Mouse (Mus musculus): ENCODE measurements around the gene Cd164l2. TPM values are rescaled to one million over a fixed set of nuclear protein-coding genes. Genes with fewer than 3 reads are reported as not detected.

Gene Cd164l2
- total RNA-seq, 1 experiment, result 2.2 TPM

- DNase-seq (ENCODE audit: low read depth, low spot score), result no peak
- Histone ChIP-seq H3K27ac (ENCODE audit: insufficient read depth, low read depth, low read length, poor library complexity, severe bottlenecking) (no peak overlapping the region), H3K9ac (ENCODE audit: insufficient read depth, low read depth, low read length, poor library complexity, severe bottlenecking) (no peak overlapping the region), H3K36me3 (ENCODE audit: control insufficient read depth, insufficient read depth, low read length, poor library complexity, severe bottlenecking) (peaks cover 17% of the 10 kb centered on the region; the same call in 1 of the 2 replicates), H3K9me3 (ENCODE audit: control insufficient read depth, insufficient read depth, low read depth, low read length) (no peaks in the 10 kb centered on the region), H3K4me3 (ENCODE audit: insufficient read depth in 1 of 2, low read depth in 1 of 2, low read length in 2 of 2, poor library complexity in 1 of 2, severe bottlenecking in 1 of 2) (no peak overlapping the region), H3K4me1 (ENCODE audit: control insufficient read depth in 2 of 2, insufficient read depth in 2 of 2, low read length in 2 of 2, poor library complexity in 1 of 2) (peaks cover 0 to 2% of the 10 kb centered on the region in 2 experiments; a peak in 2 of 4 replicates)
- TF ChIP-seq MAFK (IDR thresholded peaks at IDR 0.05; ENCODE audit: insufficient read depth, low read depth, low read length) (no peak), ZC3H11A (IDR thresholded peaks at IDR 0.05; ENCODE audit: borderline replicate concordance, low read depth, low read length) (no peak), CHD2 (IDR thresholded peaks at IDR 0.05; ENCODE audit: low read depth, low read length) (no peak), ZNF384 (IDR thresholded peaks at IDR 0.05; ENCODE audit: low read depth, low read length) (no peak), HCFC1 (IDR thresholded peaks at IDR 0.05; ENCODE audit: borderline replicate concordance, insufficient read depth, low read length) (no peak)
- in situ Hi-C loops (cut with MboI; ENCODE audit: low sequenced_read_pairs in 2 of 2, unreplicated experiment in 2 of 2), result no loop called here
These were observed 35.8 kb upstream of the Cd164l2 start for GRCm38 (mm10) chr4:133175998-133176760.

- no peak for DNase-seq (ENCODE audit: low read depth, low spot score)
- no peak overlapping the region for H3K27ac ChIP-seq (ENCODE audit: insufficient read depth, low read depth, low read length, poor library complexity, severe bottlenecking)
- no peak overlapping the region for H3K9ac ChIP-seq (ENCODE audit: insufficient read depth, low read depth, low read length, poor library complexity, severe bottlenecking)
These were observed 35.0 kb upstream of the Cd164l2 start for GRCm38 (mm10) chr4:133176761-133177403.

DNA sequence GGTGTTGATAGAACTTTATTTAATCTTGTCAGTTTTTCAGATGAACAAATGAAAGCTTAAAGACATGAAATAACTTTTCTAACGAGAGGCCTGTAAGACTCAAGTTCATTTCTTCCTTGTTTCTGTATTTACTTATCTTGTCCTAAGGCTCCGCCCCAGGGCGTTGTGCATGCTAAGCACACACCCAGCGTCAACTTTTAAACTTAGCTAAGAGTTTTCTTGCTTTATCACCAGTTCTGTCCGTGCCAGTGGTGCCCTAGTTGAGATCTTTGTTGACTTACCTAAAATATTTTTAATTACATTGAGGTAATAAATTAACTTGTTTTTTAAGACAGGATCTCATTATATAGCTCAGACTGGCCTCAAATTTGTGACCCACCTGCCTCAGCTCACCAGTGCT lies 33.6 kb upstream of the Cd164l2 start:
- Histone ChIP-seq H3K4me1 (ENCODE audit: control insufficient read depth in 2 of 2, insufficient read depth in 2 of 2, low read length in 2 of 2, poor library complexity in 1 of 2) (peaks cover 4 to 5% of the 10 kb centered on the region in 2 experiments; a peak in 2 of 4 replicates), H3K4me3 (ENCODE audit: insufficient read depth in 1 of 2, low read depth in 1 of 2, low read length in 2 of 2, poor library complexity in 1 of 2, severe bottlenecking in 1 of 2) (no peak overlapping the region), H3K27ac (ENCODE audit: insufficient read depth, low read depth, low read length, poor library complexity, severe bottlenecking) (no peak overlapping the region), H3K36me3 (ENCODE audit: control insufficient read depth, insufficient read depth, low read length, poor library complexity, severe bottlenecking) (peaks cover 17% of the 10 kb centered on the region; the same call in 1 of the 2 replicates), H3K9me3 (ENCODE audit: control insufficient read depth, insufficient read depth, low read depth, low read length) (no peaks in the 10 kb centered on the region), H3K9ac (ENCODE audit: insufficient read depth, low read depth, low read length, poor library complexity, severe bottlenecking) (no peak overlapping the region)
- in situ Hi-C loops (cut with MboI; ENCODE audit: low sequenced_read_pairs in 2 of 2, unreplicated experiment in 2 of 2), result no loop called here
- TF ChIP-seq CHD2 (IDR thresholded peaks at IDR 0.05; ENCODE audit: low read depth, low read length), result no peak
- no peak for TF ChIP-seq HCFC1 (IDR thresholded peaks at IDR 0.05; ENCODE audit: borderline replicate concordance, insufficient read depth, low read length)
- TF ChIP-seq ZC3H11A (IDR thresholded peaks at IDR 0.05; ENCODE audit: borderline replicate concordance, low read depth, low read length), result no peak
- TF ChIP-seq ZNF384 (IDR thresholded peaks at IDR 0.05; ENCODE audit: low read depth, low read length), result no peak
- TF ChIP-seq MAFK (IDR thresholded peaks at IDR 0.05; ENCODE audit: insufficient read depth, low read depth, low read length), result no peak
- DNase-seq (ENCODE audit: low read depth, low spot score), result no peak

More at GRCm38 (mm10) chr4:133176761-133177403, 35.0 kb upstream of the Cd164l2 start:
- in situ Hi-C loops (cut with MboI; ENCODE audit: low sequenced_read_pairs in 2 of 2, unreplicated experiment in 2 of 2), result no loop called here
- TF ChIP-seq ZC3H11A (IDR thresholded peaks at IDR 0.05; ENCODE audit: borderline replicate concordance, low read depth, low read length), result no peak
- TF ChIP-seq MAFK (IDR thresholded peaks at IDR 0.05; ENCODE audit: insufficient read depth, low read depth, low read length), result no peak
- TF ChIP-seq CHD2 (IDR thresholded peaks at IDR 0.05; ENCODE audit: low read depth, low read length), result no peak
- no peaks in the 10 kb centered on the region for H3K9me3 ChIP-seq (ENCODE audit: control insufficient read depth, insufficient read depth, low read depth, low read length)
- no peak overlapping the region for H3K4me3 ChIP-seq (ENCODE audit: insufficient read depth in 1 of 2, low read depth in 1 of 2, low read length in 2 of 2, poor library complexity in 1 of 2, severe bottlenecking in 1 of 2)
- H3K4me1 ChIP-seq (ENCODE audit: control insufficient read depth in 2 of 2, insufficient read depth in 2 of 2, low read length in 2 of 2, poor library complexity in 1 of 2), result peaks cover 0 to 2% of the 10 kb centered on the region in 2 experiments; a peak in 2 of 4 replicates
- peaks cover 17% of the 10 kb centered on the region; the same call in 1 of the 2 replicates for H3K36me3 ChIP-seq (ENCODE audit: control insufficient read depth, insufficient read depth, low read length, poor library complexity, severe bottlenecking)

DNA sequence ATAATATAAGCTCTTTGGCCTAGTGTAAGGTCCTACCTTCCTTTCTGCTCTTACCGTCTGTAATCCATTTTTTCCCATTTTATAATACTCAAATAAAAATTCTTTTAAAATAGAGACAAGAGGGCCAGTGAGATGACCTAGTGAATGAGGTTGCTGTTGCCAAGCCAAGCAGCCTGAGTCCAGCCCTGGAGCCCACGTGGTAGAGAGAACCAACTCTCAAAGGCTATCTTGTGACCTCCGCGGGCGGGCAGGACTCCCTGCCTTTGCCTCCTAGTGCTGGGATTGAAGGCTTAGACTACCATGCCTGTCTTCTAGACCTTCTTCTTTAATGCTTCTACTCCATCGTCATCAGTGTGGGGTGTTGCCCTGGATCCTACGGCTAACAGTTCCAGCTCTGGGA lies 32.7 kb upstream of the Cd164l2 start:
- in situ Hi-C loops (cut with MboI; ENCODE audit: low sequenced_read_pairs in 2 of 2, unreplicated experiment in 2 of 2), result no loop called here
- H3K27ac ChIP-seq (ENCODE audit: insufficient read depth, low read depth, low read length, poor library complexity, severe bottlenecking), result no peak overlapping the region
- peaks cover 17% of the 10 kb centered on the region; the same call in 1 of the 2 replicates for H3K36me3 ChIP-seq (ENCODE audit: control insufficient read depth, insufficient read depth, low read length, poor library complexity, severe bottlenecking)
- peaks cover 6 to 9% of the 10 kb centered on the region in 2 experiments; a peak in 3 of 4 replicates for H3K4me1 ChIP-seq (ENCODE audit: control insufficient read depth in 2 of 2, insufficient read depth in 2 of 2, low read length in 2 of 2, poor library complexity in 1 of 2)
- TF ChIP-seq MAFK (IDR thresholded peaks at IDR 0.05; ENCODE audit: insufficient read depth, low read depth, low read length) (no peak), ZNF384 (IDR thresholded peaks at IDR 0.05; ENCODE audit: low read depth, low read length) (no peak), CHD2 (IDR thresholded peaks at IDR 0.05; ENCODE audit: low read depth, low read length) (no peak), ZC3H11A (IDR thresholded peaks at IDR 0.05; ENCODE audit: borderline replicate concordance, low read depth, low read length) (no peak), HCFC1 (IDR thresholded peaks at IDR 0.05; ENCODE audit: borderline replicate concordance, insufficient read depth, low read length) (no peak)
- H3K9me3 ChIP-seq (ENCODE audit: control insufficient read depth, insufficient read depth, low read depth, low read length), result no peaks in the 10 kb centered on the region
- H3K4me3 ChIP-seq (ENCODE audit: insufficient read depth in 1 of 2, low read depth in 1 of 2, low read length in 2 of 2, poor library complexity in 1 of 2, severe bottlenecking in 1 of 2), result no peak overlapping the region
- DNase-seq (ENCODE audit: low read depth, low spot score), result no peak
- no peak overlapping the region for H3K9ac ChIP-seq (ENCODE audit: insufficient read depth, low read depth, low read length, poor library complexity, severe bottlenecking)
